ENCODE assay signal across 16 mouse cellular contexts in the genomic region with DNA sequence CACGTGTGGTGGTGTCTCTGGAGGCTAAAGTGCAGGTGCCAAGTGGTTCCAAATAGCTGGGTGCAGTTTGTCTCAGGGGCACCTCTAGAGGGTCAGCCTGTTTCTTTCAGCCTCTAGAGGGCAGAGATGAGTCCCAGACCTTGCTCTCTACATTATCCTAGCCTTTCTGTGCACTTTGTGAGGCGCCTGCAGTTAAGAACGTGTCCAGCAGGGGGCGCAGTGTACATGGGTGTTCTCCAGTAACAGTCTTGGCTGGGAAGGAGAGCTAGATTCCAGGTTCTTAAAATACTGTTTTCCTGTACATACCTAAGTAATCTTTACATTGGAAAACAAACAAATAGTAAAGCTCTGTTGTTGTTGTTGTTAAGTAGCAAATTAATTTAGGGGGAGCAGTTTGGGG. TPM values are rescaled to one million over a fixed set of nuclear protein-coding genes. Genes with fewer than 3 reads are reported as not detected.
"Had no signal": no experiment of that assay in that cellular context is flagged by ENCODE, and none has a peak within 500 bp of the region (broad histone marks: within the 10 kb centered on the region; RNA-seq: fewer than 3 reads in every experiment).

No protein-coding gene starts in this region.

RNA-seq across cellular contexts. Expression of a gene that starts 8.3 kb away (rescaled TPM):
- total RNA-seq: layer of hippocampus, postnatal 36 days; left cerebral cortex, adult 8-10 months; left cerebral cortex, postnatal 25 days; megakaryocyte, adult 5-6 weeks; neutrophil, adult 5-6 weeks had no signal
- polyA plus RNA-seq: intestine, embryonic 15.5 days; kidney, postnatal 0 days; limb, embryonic 11.5 days; limb, embryonic 15.5 days; liver, embryonic 12.5 days; lung, postnatal 0 days; midbrain, embryonic 10.5 days; midbrain, embryonic 14.5 days; myocyte; neural tube, embryonic 12.5 days; stomach, embryonic 14.5 days had no signal

RNA-seq across cellular contexts. Expression of a gene that starts 21.2 kb away (rescaled TPM):
- total RNA-seq: layer of hippocampus, postnatal 36 days; left cerebral cortex, adult 8-10 months; left cerebral cortex, postnatal 25 days; megakaryocyte, adult 5-6 weeks; neutrophil, adult 5-6 weeks had no signal
- polyA plus RNA-seq: intestine, embryonic 15.5 days; kidney, postnatal 0 days; limb, embryonic 11.5 days; limb, embryonic 15.5 days; liver, embryonic 12.5 days; lung, postnatal 0 days; midbrain, embryonic 10.5 days; midbrain, embryonic 14.5 days; myocyte; neural tube, embryonic 12.5 days; stomach, embryonic 14.5 days had no signal

RNA-seq across cellular contexts. Expression of a gene that starts 55.1 kb away (rescaled TPM):
- total RNA-seq: layer of hippocampus, postnatal 36 days; left cerebral cortex, adult 8-10 months; left cerebral cortex, postnatal 25 days; megakaryocyte, adult 5-6 weeks; neutrophil, adult 5-6 weeks had no signal
- polyA plus RNA-seq: intestine, embryonic 15.5 days; kidney, postnatal 0 days; limb, embryonic 11.5 days; limb, embryonic 15.5 days; liver, embryonic 12.5 days; lung, postnatal 0 days; midbrain, embryonic 10.5 days; midbrain, embryonic 14.5 days; myocyte; neural tube, embryonic 12.5 days; stomach, embryonic 14.5 days had no signal
